Mouse (Mus musculus): ENCODE data around the gene Myh14. TPM values are rescaled to one million over a fixed set of nuclear protein-coding genes. Genes with fewer than 3 reads are reported as not detected.

Myh14 gene
- polyA plus RNA-seq, 1 experiment: 14.7 TPM

- TF ChIP-seq EP300 (IDR thresholded peaks at IDR 0.05; ENCODE audit: insufficient read depth, low read depth, low read length) (no peak), POLR2A (IDR thresholded peaks at IDR 0.05; ENCODE audit: insufficient read depth, low read length) (no peak), CTCF (IDR thresholded peaks at IDR 0.05; ENCODE audit: low read depth, low read length) (no peak)
- Histone ChIP-seq H3K27ac (ENCODE audit: insufficient read depth, low read length) (no peak overlapping the region), H3K9me3 (replicated peaks; ENCODE audit: control insufficient read depth, insufficient read depth, low read length, poor library complexity, severe bottlenecking) (no peaks in the 10 kb centered on the region), H3K27me3 (ENCODE audit: control insufficient read depth, insufficient read depth, low read length, poor library complexity, severe bottlenecking) (no peaks in the 10 kb centered on the region), H3K4me3 (ENCODE audit: low read depth, low read length) (no peak overlapping the region), H3K36me3 (ENCODE audit: control insufficient read depth, insufficient read depth, low read length, poor library complexity, severe bottlenecking) (no peaks in the 10 kb centered on the region), H3K9ac (ENCODE audit: low read depth, poor library complexity, severe bottlenecking) (no peak overlapping the region), H3K4me1 (ENCODE audit: control insufficient read depth, insufficient read depth, low read length) (peaks cover 2% of the 10 kb centered on the region)
These were observed 43.7 kb downstream of the Myh14 start for GRCm38 (mm10) chr7:44626966-44627365.

GRCm38 (mm10) chr7:44626068-44626385 is 44.6 kb downstream of the Myh14 start:
- H3K9me3 ChIP-seq (replicated peaks; ENCODE audit: control insufficient read depth, insufficient read depth, low read length, poor library complexity, severe bottlenecking): no peaks in the 10 kb centered on the region
- H3K4me3 ChIP-seq (ENCODE audit: low read depth, low read length): no peak overlapping the region
- H3K27ac ChIP-seq (ENCODE audit: insufficient read depth, low read length): no peak overlapping the region
- H3K9ac ChIP-seq (ENCODE audit: low read depth, poor library complexity, severe bottlenecking): no peak overlapping the region
- H3K4me1 ChIP-seq (ENCODE audit: control insufficient read depth, insufficient read depth, low read length): peaks cover 2% of the 10 kb centered on the region
- H3K36me3 ChIP-seq (ENCODE audit: control insufficient read depth, insufficient read depth, low read length, poor library complexity, severe bottlenecking): no peaks in the 10 kb centered on the region
- H3K27me3 ChIP-seq (ENCODE audit: control insufficient read depth, insufficient read depth, low read length, poor library complexity, severe bottlenecking): no peaks in the 10 kb centered on the region
- TF ChIP-seq POLR2A (IDR thresholded peaks at IDR 0.05; ENCODE audit: insufficient read depth, low read length) (no peak), EP300 (IDR thresholded peaks at IDR 0.05; ENCODE audit: insufficient read depth, low read depth, low read length) (no peak), CTCF (IDR thresholded peaks at IDR 0.05; ENCODE audit: low read depth, low read length) (no peak)

GRCm38 (mm10) chr7:44625241-44626067 is 45.2 kb downstream of the Myh14 start:
- Histone ChIP-seq H3K27me3 (ENCODE audit: control insufficient read depth, insufficient read depth, low read length, poor library complexity, severe bottlenecking) (no peaks in the 10 kb centered on the region), H3K27ac (ENCODE audit: insufficient read depth, low read length) (no peak overlapping the region), H3K4me3 (ENCODE audit: low read depth, low read length) (no peak overlapping the region), H3K9me3 (replicated peaks; ENCODE audit: control insufficient read depth, insufficient read depth, low read length, poor library complexity, severe bottlenecking) (no peaks in the 10 kb centered on the region), H3K9ac (ENCODE audit: low read depth, poor library complexity, severe bottlenecking) (no peak overlapping the region), H3K4me1 (ENCODE audit: control insufficient read depth, insufficient read depth, low read length) (peaks cover 2% of the 10 kb centered on the region), H3K36me3 (ENCODE audit: control insufficient read depth, insufficient read depth, low read length, poor library complexity, severe bottlenecking) (no peaks in the 10 kb centered on the region)
- no peak for TF ChIP-seq POLR2A (IDR thresholded peaks at IDR 0.05; ENCODE audit: insufficient read depth, low read length)
- TF ChIP-seq CTCF (IDR thresholded peaks at IDR 0.05; ENCODE audit: low read depth, low read length): no peak
- TF ChIP-seq EP300 (IDR thresholded peaks at IDR 0.05; ENCODE audit: insufficient read depth, low read depth, low read length): no peak

GRCm38 (mm10) chr7:44624828-44625227 is 45.8 kb downstream of the Myh14 start:
- Histone ChIP-seq H3K36me3 (ENCODE audit: control insufficient read depth, insufficient read depth, low read length, poor library complexity, severe bottlenecking) (no peaks in the 10 kb centered on the region), H3K4me3 (ENCODE audit: low read depth, low read length) (no peak overlapping the region), H3K9ac (ENCODE audit: low read depth, poor library complexity, severe bottlenecking) (no peak overlapping the region), H3K27me3 (ENCODE audit: control insufficient read depth, insufficient read depth, low read length, poor library complexity, severe bottlenecking) (no peaks in the 10 kb centered on the region), H3K4me1 (ENCODE audit: control insufficient read depth, insufficient read depth, low read length) (no peaks in the 10 kb centered on the region), H3K27ac (ENCODE audit: insufficient read depth, low read length) (no peak overlapping the region), H3K9me3 (replicated peaks; ENCODE audit: control insufficient read depth, insufficient read depth, low read length, poor library complexity, severe bottlenecking) (no peaks in the 10 kb centered on the region)
- TF ChIP-seq POLR2A (IDR thresholded peaks at IDR 0.05; ENCODE audit: insufficient read depth, low read length) (no peak), EP300 (IDR thresholded peaks at IDR 0.05; ENCODE audit: insufficient read depth, low read depth, low read length) (no peak), CTCF (IDR thresholded peaks at IDR 0.05; ENCODE audit: low read depth, low read length) (no peak)

GRCm38 (mm10) chr7:44624543-44624826 is 46.2 kb downstream of the Myh14 start:
- Histone ChIP-seq H3K36me3 (ENCODE audit: control insufficient read depth, insufficient read depth, low read length, poor library complexity, severe bottlenecking) (no peaks in the 10 kb centered on the region), H3K27ac (ENCODE audit: insufficient read depth, low read length) (no peak overlapping the region), H3K9me3 (replicated peaks; ENCODE audit: control insufficient read depth, insufficient read depth, low read length, poor library complexity, severe bottlenecking) (no peaks in the 10 kb centered on the region), H3K4me1 (ENCODE audit: control insufficient read depth, insufficient read depth, low read length) (no peaks in the 10 kb centered on the region), H3K4me3 (ENCODE audit: low read depth, low read length) (no peak overlapping the region), H3K27me3 (ENCODE audit: control insufficient read depth, insufficient read depth, low read length, poor library complexity, severe bottlenecking) (no peaks in the 10 kb centered on the region), H3K9ac (ENCODE audit: low read depth, poor library complexity, severe bottlenecking) (no peak overlapping the region)
- TF ChIP-seq POLR2A (IDR thresholded peaks at IDR 0.05; ENCODE audit: insufficient read depth, low read length): no peak
- TF ChIP-seq CTCF (IDR thresholded peaks at IDR 0.05; ENCODE audit: low read depth, low read length): no peak
- no peak for TF ChIP-seq EP300 (IDR thresholded peaks at IDR 0.05; ENCODE audit: insufficient read depth, low read depth, low read length)

GRCm38 (mm10) chr7:44623714-44624542 is 46.7 kb downstream of the Myh14 start:
- Histone ChIP-seq H3K27me3 (ENCODE audit: control insufficient read depth, insufficient read depth, low read length, poor library complexity, severe bottlenecking) (no peaks in the 10 kb centered on the region), H3K9me3 (replicated peaks; ENCODE audit: control insufficient read depth, insufficient read depth, low read length, poor library complexity, severe bottlenecking) (no peaks in the 10 kb centered on the region), H3K27ac (ENCODE audit: insufficient read depth, low read length) (no peak overlapping the region), H3K4me3 (ENCODE audit: low read depth, low read length) (no peak overlapping the region; the same call in 1 of the 2 replicates), H3K4me1 (ENCODE audit: control insufficient read depth, insufficient read depth, low read length) (no peaks in the 10 kb centered on the region), H3K9ac (ENCODE audit: low read depth, poor library complexity, severe bottlenecking) (no peak overlapping the region), H3K36me3 (ENCODE audit: control insufficient read depth, insufficient read depth, low read length, poor library complexity, severe bottlenecking) (no peaks in the 10 kb centered on the region)
- TF ChIP-seq POLR2A (IDR thresholded peaks at IDR 0.05; ENCODE audit: insufficient read depth, low read length): no peak
- TF ChIP-seq CTCF (IDR thresholded peaks at IDR 0.05; ENCODE audit: low read depth, low read length): no peak
- no peak for TF ChIP-seq EP300 (IDR thresholded peaks at IDR 0.05; ENCODE audit: insufficient read depth, low read depth, low read length)

Measured in ES-Bruce4 (cell line).